Mouse (Mus musculus) forebrain, postnatal 0 days (tissue): ENCODE data around the gene Git2. TPM values are rescaled to one million over a fixed set of nuclear protein-coding genes. Genes with fewer than 3 reads are reported as not detected.

Source experiments
- ATAC-seq: fragments of 200-750 bp; cut with Nextera tagmentation; 2 replicates; pipeline ENCODE4 v1.8.0; 2017; ENCODE audit warnings: mild to moderate bottlenecking, moderate library complexity
- DNase-seq: peaks from one replicate; pipeline ENCODE4 v3.0.0-alpha.2; 2015
- H3K27ac ChIP-seq: fragments of 300-500 bp; sonication (generic); 2 replicates; pipeline ENCODE4 v1.5.1; 2014; ENCODE audit warnings: low read depth, mild to moderate bottlenecking, antibody characterized with exemption, low read length, moderate library complexity, mixed read lengths
- H3K27me3 ChIP-seq: fragments of 300-500 bp; sonication (generic); 2 replicates; pipeline ENCODE4 v1.6.1; 2014; ENCODE audit warnings: mild to moderate bottlenecking, low read length, mixed read lengths; ENCODE audit not compliant: insufficient read depth
- H3K36me3 ChIP-seq: fragments of 300-500 bp; sonication (generic); 2 replicates; pipeline ENCODE4 v1.6.1; 2014; ENCODE audit warnings: mild to moderate bottlenecking, moderate library complexity; ENCODE audit not compliant: insufficient read depth
- H3K4me1 ChIP-seq: fragments of 300-500 bp; sonication (generic); 2 replicates; pipeline ENCODE4 v1.6.1; 2014; ENCODE audit warnings: antibody characterized with exemption; ENCODE audit not compliant: insufficient read depth
- H3K4me2 ChIP-seq: fragments of 300-500 bp; sonication (generic); 2 replicates; pipeline ENCODE4 v1.6.1; 2014; ENCODE audit warnings: low read depth, mild to moderate bottlenecking, moderate library complexity
- H3K4me3 ChIP-seq: fragments of 300-500 bp; sonication (generic); 2 replicates; pipeline ENCODE4 v1.5.1; 2014; ENCODE audit warnings: low read depth, low read length, mixed read lengths
- H3K9ac ChIP-seq: fragments of 300-500 bp; sonication (generic); 2 replicates; pipeline ENCODE4 v1.6.1; 2014; ENCODE audit warnings: mild to moderate bottlenecking
- H3K9me3 ChIP-seq: fragments of 300-500 bp; sonication (generic); 2 replicates; pipeline ENCODE4 v1.6.1; 2016; ENCODE audit warnings: low read length
- CTCF ChIP-seq: sonication (generic); IDR thresholded peaks from 2 replicates; pipeline ENCODE4 v1.5.1; 2016; ENCODE audit warnings: antibody characterized with exemption, control low read depth, low read depth
- WGBS: fragments of 180-500 bp; shearing (Covaris S2); extraction: QIAGEN DNeasy Blood & Tissue Kit; methylation state at CpG from one replicate; pipeline ENCODE4 v1.1.7; 2014; 5-methylcytosine and 5-hydroxymethylcytosine counted together
- polyA plus RNA-seq: library from polyadenylated mRNA; unstranded; fragments of >200 nt; fragmentation: Nextera tagmentation; extraction: Ambion mirVana; gene quantifications from 2 replicates; pipeline ENCODE4 v1.2.1, GENCODE M21; 2015
- total RNA-seq: library from RNA; depleted of rRNA; stranded (reverse); fragments of >200 nt; gene quantifications from 2 replicates; pipeline ENCODE4 v1.2.3, GENCODE M21; 2014

The Git2 gene
- total and polyA plus RNA-seq, 2 experiments from 2014 or later, result 31.1 to 57.6 TPM

DNA sequence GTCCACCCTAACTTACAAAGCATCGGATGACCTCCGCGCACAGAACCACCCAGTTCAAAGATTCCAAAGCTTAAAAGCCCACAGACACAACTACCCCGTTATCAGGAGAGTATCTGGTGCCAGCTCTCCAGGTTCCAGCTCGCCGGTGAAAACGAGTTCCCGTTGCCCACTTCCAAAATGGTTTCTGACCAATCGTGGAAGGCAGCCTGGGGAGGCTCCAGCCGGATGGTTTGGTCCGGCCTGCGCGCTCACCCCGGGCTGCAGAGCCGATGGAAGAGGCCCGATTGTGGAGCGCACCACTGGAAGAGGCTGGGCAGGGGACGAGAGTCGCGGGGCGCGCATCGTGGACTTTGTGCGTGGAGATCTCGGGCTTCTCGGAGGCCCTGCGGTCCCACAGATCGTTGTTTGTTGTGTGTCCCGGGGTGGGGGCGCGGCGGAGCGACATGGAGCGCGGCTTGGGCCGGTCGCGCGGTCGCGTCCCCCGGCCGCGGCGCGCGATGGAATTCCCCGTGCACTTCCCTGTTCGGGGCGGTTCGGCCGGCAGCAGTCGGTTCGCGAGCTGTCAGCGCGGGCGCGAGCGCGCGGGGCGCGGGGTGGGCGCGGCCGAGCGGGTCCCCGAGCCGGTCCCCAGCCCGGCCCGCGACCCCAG lies 790 bp downstream of the Git2 start, which contains the start of gene Ankrd13a:
Gene Ankrd13a (plus strand): TSS at position 275 of the 649 bp plus-strand sequence.
- DNase-seq (peak; percentile 96), ATAC-seq (peak; percentile 91)
- H3K36me3 ChIP-seq, result no peaks in the 10 kb centered on the region
- H3K27me3 ChIP-seq, result no peaks in the 10 kb centered on the region
- no peaks in the 10 kb centered on the region for H3K9me3 ChIP-seq
- H3K4me1 ChIP-seq, result peaks cover 23% of the 10 kb centered on the region; the same call in 1 of the 2 replicates
- H3K9ac ChIP-seq, result peak within 1 kb of the TSS; percentile 91
- H3K4me2 ChIP-seq, result peak within 1 kb of the TSS; percentile 94
- peak within 1 kb of the TSS; percentile 97 for H3K27ac ChIP-seq
- peak within 1 kb of the TSS; percentile 100 for H3K4me3 ChIP-seq
- under 1% methylated on average over 64 of the region's 73 CpGs for WGBS
- no peak for TF ChIP-seq CTCF

DNA sequence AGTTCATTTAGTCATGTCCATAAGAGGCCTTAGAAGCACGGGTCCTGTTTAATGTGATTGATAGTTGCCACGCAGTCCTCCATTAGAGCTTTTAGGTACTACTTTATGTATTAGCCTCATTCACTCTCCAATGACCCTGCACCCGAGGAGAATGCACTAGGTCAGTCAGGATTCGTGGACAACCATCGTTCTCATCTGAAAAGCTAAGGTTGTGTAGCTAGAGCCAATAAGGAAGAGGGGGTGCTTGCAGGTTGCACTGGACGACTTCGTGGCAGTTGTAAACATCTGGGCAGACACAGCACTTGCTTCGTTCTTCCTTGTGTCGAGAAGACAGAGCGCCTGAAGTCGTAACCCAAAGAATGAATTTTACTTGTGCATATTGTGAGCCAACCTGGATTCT lies 1.5 kb downstream of the Git2 start:
- TF ChIP-seq CTCF, result no peak
- Histone ChIP-seq H3K27me3 (no peaks in the 10 kb centered on the region), H3K4me1 (peaks cover 23% of the 10 kb centered on the region; the same call in 1 of the 2 replicates), H3K4me3 (peak overlapping the region; percentile 100), H3K9me3 (no peaks in the 10 kb centered on the region), H3K27ac (peak overlapping the region; percentile 97), H3K4me2 (peak overlapping the region; percentile 94), H3K36me3 (no peaks in the 10 kb centered on the region), H3K9ac (peak overlapping the region; percentile 91)
- 2% methylated on average over 11 of the region's 11 CpGs for WGBS
- DNase-seq (peak; percentile 69), ATAC-seq (no peak)

DNA sequence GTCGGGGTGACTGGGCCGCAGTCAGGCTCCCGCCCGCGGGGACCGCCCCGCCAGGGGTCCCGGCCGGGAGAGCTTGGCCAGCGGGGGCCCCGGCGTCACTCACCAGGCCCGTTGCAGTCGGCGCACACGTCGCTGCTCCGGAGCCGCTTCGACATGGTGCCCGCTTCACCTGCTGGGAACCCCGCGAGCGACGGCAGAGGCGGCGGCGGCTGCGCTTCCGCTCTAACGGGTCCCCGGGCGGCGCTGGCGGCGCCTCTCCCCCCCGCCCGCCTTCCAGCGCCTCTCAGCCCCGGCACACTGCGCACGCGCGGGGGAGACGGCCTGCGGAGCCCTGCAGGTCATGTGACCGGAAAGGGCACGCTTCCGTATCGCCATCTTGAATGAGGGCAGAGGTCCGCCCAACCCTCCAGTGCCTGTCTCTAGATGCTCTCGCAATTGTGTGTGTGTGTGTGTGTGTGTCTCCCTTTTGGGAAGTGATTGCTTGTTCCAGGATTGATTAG lies 2.1 kb downstream of the Git2 start:
- no peaks in the 10 kb centered on the region for H3K36me3 ChIP-seq
- no peaks in the 10 kb centered on the region for H3K27me3 ChIP-seq
- peak overlapping the region; percentile 100 for H3K4me3 ChIP-seq
- no peaks in the 10 kb centered on the region for H3K9me3 ChIP-seq
- peak overlapping the region; percentile 94 for H3K4me2 ChIP-seq
- peak; percentile 3; the same call in 1 of the 2 replicates for TF ChIP-seq CTCF
- 3% methylated on average over 34 of the region's 52 CpGs for WGBS
- peak overlapping the region; percentile 97 for H3K27ac ChIP-seq
- H3K9ac ChIP-seq, result peak overlapping the region; percentile 91
- DNase-seq, result peak; percentile 98
- ATAC-seq, result peak; percentile 85
- H3K4me1 ChIP-seq, result peaks cover 23% of the 10 kb centered on the region; the same call in 1 of the 2 replicates

DNA sequence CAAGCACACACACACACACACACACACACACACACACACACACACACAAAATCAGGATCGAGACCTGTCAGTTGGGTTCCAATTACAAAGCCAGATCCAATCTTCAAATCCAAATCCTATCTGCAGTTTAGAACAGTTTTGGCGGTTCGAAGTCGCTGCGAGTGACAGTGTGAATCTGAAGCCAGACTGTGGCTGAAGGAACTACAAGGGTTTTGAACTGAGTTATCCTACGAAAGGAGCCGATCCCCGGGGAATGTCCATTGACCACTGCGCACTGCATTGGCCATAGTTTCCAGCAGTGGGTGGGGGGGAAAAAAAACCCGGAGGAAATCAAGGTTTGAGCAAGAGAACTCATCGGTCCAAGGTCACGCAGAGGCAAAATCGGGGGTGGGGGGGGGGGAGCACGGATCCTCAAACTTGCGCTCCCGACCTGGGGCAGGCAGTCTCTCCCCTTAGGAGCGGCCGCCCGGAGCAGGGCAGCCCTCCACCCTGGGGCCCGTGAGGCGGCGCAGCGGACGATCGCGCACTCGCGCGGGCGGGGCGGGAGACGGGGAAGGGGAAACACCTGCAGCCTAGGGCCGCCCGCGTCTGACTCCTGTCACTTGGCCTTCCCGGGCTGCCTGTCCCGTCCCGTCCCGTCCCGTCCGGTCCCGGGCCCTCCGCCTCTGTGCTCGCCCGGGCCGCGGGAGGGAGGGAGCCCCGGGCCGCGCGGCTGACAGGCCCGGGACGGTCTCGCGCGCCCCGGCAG lies 2.7 kb downstream of the Git2 start:
- ATAC-seq (peak; percentile 16), DNase-seq (peak; percentile 15)
- no peaks in the 10 kb centered on the region for H3K36me3 ChIP-seq
- 5% methylated on average over 34 of the region's 57 CpGs for WGBS
- H3K4me2 ChIP-seq, result peak overlapping the region; percentile 94
- H3K9me3 ChIP-seq, result no peaks in the 10 kb centered on the region
- peaks cover 23% of the 10 kb centered on the region; the same call in 1 of the 2 replicates for H3K4me1 ChIP-seq
- peak overlapping the region; percentile 100 for H3K4me3 ChIP-seq
- no peaks in the 10 kb centered on the region for H3K27me3 ChIP-seq
- peak overlapping the region; percentile 79 for H3K27ac ChIP-seq
- H3K9ac ChIP-seq, result peak overlapping the region; percentile 91
- no peak for TF ChIP-seq CTCF

DNA sequence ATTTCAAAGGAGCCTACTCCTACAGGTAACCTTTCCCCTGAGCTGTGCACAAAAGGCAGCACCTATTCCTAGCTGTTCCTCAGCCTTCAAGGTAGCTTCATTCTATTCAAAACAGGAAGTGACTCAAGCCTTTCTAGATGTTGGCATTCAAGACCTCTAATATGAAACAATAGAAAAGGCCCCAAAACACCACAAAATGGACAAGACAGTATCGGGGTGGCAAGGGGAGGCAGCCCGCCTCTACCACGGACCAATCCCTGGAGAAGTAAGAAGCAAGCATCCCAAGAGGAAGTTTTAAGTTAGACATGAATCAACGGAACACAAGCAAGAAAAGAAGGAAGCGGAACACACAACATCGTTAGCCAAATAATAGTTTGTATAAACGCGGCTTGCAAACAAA lies 3.5 kb downstream of the Git2 start:
- Histone ChIP-seq H3K4me3 (peak overlapping the region; percentile 100), H3K4me1 (peaks cover 20% of the 10 kb centered on the region; the same call in 1 of the 2 replicates), H3K9me3 (no peaks in the 10 kb centered on the region), H3K9ac (0 out of 2 replicates have a peak overlapping the region, but pooled peaks have one; percentile 91), H3K36me3 (no peaks in the 10 kb centered on the region), H3K4me2 (peak overlapping the region; percentile 94), H3K27ac (no peak overlapping the region), H3K27me3 (no peaks in the 10 kb centered on the region)
- WGBS, result 53% methylated on average over 8 of the region's 8 CpGs
- no peak for ATAC-seq
- DNase-seq, result no peak
- no peak for TF ChIP-seq CTCF

DNA sequence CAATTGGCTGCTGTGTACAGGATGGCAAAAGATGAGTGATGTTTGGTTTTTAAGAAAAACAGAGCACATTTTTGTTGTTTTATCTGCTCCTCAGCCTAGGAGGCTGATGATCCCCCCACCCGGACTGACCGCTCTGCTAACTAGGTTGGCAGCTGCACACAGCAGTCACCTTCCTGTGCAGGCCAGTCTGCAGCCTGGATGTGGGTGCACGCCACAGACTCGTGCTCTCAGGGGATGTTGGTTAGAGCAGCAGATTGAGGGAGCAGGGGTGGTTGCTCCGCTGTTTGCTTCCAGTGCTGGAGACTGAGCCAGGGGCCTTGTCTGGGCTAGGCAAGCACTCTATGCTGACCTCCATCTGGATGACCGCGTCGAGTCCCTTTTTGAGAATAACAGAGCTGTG lies 5.5 kb downstream of the Git2 start:
- peaks cover 11% of the 10 kb centered on the region for H3K36me3 ChIP-seq
- TF ChIP-seq CTCF, result no peak
- H3K4me2 ChIP-seq, result no peak overlapping the region
- ATAC-seq (no peak), DNase-seq (no peak)
- no peak overlapping the region for H3K4me3 ChIP-seq
- H3K27me3 ChIP-seq, result no peaks in the 10 kb centered on the region
- 90% methylated on average over 8 of the region's 8 CpGs for WGBS
- H3K9me3 ChIP-seq, result no peaks in the 10 kb centered on the region
- no peak overlapping the region for H3K9ac ChIP-seq
- no peak overlapping the region for H3K27ac ChIP-seq
- peaks cover 10% of the 10 kb centered on the region; the same call in 1 of the 2 replicates for H3K4me1 ChIP-seq
